Mouse (Mus musculus): Measurements from ENCODE around the gene Rfc2.

Rfc2 gene

GRCm38 (mm10) chr5:134609916-134610643 lies 28.9 kb downstream of the Rfc2 start:
- DNase-seq (ENCODE audit: low spot score in 2 of 2) = no peak

GRCm38 (mm10) chr5:134611810-134612521 lies 30.8 kb downstream of the Rfc2 start:
- DNase-seq (ENCODE audit: low spot score in 2 of 2) = peak; percentile 44 to 45

DNA sequence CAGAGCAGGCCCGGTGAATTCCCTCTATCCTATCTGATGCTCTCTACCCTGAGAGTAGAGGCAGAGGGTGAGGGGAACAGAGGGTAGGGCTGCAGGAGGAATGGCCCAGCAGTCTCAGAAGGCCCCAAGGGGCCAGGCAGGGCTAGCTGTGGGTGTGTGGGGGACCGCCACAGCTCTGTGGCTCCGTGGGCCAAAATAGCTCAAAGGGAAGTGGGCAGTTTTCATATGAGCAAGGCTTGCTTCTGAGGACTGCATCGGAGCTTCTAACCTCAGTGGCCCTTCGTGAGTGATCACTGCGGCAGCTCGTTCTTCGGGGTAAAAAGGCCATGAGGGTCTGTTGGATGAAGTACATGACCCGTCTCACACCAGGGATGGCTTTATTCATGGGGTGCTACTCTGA lies 32.6 kb downstream of the Rfc2 start:
- DNase-seq (ENCODE audit: low spot score in 2 of 2) = peak; percentile 89 to 90

DNA sequence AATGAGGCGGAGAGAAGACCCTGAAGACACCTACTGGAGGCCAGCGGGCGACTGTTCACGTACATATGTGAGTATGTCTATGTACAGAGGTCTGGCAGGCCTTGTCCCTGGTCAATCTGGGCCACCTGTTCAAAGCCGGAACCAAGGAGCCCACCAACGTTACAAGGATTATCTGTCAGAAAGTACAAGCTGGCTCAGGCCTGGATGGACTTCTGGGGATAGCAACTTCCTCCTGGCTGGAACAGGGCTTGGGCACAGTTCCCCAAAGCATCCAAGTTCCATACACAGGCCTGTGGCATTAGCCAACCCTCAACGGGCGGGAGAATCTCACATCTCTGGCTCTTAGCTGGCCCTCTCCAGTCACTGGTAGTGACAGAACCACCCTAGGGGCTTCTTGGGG lies 33.1 kb downstream of the Rfc2 start:
- no peak for DNase-seq (ENCODE audit: low spot score in 2 of 2)

DNA sequence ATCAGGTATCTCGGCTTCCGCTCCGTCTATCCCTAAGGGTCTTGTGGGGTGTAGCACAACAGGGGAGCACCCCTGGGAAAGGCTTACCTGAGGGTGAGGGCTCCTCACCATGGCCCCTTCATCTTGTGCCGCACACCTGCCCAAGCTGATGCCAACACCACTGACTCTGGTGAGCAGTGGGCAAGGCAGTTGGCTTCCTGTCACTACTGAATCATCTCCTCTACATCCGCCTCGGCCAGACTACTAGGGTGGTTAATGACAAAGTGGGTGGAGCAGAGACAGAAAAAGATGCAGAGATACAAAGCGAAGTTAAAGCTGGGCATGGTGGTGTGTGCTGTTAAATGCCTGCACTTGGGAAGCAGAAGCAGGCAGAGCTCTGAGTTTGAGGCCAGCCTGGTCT lies 33.6 kb downstream of the Rfc2 start, which contains the start of gene Lat2:
TSS of gene Lat2 (minus strand) at position 224 of the 400 bp plus-strand sequence.
- peak; percentile 80 to 83 for DNase-seq (ENCODE audit: low spot score in 2 of 2)

DNA sequence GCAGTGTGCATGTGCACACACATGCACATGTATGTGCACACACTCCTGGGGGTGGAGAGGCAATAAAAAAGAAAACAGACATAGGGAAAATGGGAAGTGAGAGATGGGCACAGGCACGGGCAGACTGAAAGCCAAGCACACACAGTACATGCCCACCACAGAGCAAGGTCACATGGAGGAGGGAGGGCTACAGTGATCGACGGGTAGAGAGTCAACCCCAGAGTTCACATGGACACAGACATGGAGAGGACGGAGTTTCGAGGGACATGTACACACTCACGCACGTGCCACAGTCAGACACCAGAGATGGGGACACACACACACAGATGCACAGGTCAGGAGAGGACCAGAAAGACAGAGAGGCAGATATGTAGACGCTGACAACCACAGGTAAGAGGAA lies 34.2 kb downstream of the Rfc2 start:
- DNase-seq (ENCODE audit: low spot score in 2 of 2) = peak in 1 of 2 experiments; percentile 22

DNA sequence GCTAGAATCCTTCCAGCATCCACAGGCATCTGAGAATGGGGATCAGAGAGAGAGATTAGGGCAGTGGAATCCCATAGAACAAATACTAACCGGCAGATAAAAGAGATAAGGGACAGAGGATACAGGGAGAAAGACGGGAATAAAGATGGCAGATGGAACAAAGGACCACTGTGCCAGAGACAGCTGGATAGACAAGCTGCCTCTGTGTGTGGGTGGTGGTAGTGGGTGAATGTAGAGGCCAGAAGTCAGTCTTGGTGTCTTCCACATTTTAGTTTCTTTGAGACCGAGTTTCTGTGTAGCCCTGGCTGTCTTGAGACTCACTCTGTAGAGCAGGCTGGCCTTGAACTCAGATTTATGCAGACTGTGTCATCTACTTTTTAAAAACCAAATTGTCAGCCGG lies 34.6 kb downstream of the Rfc2 start:
- DNase-seq (ENCODE audit: low spot score in 2 of 2) = no peak

- DNase-seq (ENCODE audit: low spot score in 2 of 2) = peak; percentile 67 to 72
Observed at GRCm38 (mm10) chr5:134617071-134617470, 35.9 kb downstream of the Rfc2 start.

DNA sequence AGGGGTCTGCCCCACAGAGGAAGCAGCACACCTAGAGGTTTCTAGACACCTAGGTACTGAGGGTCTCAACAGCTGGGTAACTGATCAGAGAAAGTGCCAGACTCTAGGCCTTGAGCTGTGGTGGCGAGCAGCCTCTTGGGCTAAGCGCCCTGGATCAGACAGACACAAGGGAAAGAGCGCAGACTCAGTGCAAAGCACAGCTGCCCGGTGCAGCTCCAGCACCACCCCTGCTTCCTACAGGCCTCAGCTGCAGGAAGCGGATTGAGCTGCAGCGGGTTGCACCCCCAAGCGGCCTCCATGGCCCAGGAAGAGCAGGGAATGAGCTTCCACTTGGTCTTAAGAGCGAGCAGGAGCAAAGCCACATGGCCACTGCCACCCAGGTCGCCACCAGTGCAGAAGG lies 39.3 kb downstream of the Rfc2 start:
- DNase-seq (ENCODE audit: low spot score in 2 of 2) = no peak

DNA sequence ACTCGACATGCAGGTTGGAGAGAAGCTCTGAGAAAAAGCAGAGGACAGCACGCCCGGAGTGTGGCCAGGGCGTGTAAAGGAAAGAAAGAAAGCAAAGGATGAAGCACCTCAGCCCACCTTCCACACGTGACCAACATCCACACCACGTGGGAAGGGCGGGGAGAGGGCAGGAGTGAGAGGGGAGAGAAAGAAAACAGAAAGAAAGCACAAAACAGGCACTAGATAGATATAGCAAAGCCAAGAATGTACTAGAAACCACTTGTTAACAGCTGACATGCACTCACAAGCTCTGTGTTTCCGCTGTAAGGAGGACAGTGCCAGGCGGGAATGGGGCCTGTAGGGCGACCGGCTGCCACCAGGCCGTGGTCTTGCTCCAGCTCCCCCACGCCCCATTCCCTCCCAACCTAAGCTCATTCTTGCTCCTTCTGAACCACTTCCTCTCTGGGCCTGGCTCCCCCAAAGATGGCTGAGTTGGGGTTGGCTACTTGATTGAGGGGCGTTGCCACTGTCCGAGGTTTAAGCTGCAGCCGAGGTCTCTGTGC lies 40.0 kb downstream of the Rfc2 start:
- DNase-seq (ENCODE audit: low spot score in 2 of 2) = no peak

DNA sequence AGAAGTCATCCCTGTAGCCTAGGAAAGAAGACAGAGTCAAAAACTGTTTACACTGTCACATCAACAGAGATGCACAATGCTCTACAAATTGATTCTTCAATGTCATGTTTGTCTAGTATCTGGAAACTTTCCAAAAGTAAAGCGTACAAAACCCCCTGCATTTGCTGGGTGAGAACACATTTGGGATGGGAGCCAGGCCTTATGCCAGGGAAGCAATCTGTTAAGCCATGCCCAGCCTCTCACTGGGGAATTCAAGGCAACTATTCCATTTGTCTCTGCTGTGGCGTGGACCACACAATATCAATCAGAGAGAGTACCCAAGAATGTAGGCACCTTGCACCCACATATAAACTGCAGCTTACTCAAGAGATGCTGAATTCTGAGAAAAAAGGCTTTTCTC lies 40.9 kb downstream of the Rfc2 start:
- no peak for DNase-seq (ENCODE audit: low spot score in 2 of 2)

GRCm38 (mm10) chr5:134629508-134629907 lies 48.3 kb downstream of the Rfc2 start:
- DNase-seq (ENCODE audit: low spot score in 2 of 2) = no peak

- DNase-seq (ENCODE audit: low spot score in 2 of 2) = no peak
Observed at GRCm38 (mm10) chr5:134630835-134631234, 49.7 kb downstream of the Rfc2 start.

GRCm38 (mm10) chr5:134632841-134633240 lies 51.7 kb downstream of the Rfc2 start:
- no peak for DNase-seq (ENCODE audit: low spot score in 2 of 2)

DNA sequence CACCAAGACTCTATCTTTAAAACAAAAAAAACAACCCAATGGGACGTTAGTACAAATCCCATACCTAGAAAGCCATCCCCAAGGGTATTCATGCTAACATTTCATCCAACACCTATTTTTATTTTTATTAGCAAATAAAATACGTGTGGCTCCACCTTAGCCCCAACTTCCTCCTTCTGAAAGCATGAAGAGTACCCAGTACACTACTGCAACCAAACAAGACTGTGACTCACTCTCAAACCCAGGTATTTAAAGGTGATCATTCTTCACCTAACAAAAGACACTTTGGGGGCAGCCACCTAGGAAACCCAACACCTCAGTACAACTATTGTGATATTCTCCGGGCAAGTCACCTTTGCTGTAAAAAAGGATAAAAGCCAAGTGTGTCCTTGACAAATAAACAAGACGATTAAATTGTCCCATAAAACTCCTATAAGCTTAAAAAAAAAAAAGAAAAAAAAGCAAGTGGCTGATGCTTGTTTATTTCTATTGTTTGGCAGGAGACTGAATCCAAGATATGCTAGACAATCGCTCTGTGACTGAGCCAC lies 56.7 kb downstream of the Rfc2 start:
- no peak for DNase-seq (ENCODE audit: low spot score in 2 of 2)

GRCm38 (mm10) chr5:134638461-134639268 lies 57.5 kb downstream of the Rfc2 start:
- DNase-seq (ENCODE audit: low spot score in 2 of 2) = no peak

DNA sequence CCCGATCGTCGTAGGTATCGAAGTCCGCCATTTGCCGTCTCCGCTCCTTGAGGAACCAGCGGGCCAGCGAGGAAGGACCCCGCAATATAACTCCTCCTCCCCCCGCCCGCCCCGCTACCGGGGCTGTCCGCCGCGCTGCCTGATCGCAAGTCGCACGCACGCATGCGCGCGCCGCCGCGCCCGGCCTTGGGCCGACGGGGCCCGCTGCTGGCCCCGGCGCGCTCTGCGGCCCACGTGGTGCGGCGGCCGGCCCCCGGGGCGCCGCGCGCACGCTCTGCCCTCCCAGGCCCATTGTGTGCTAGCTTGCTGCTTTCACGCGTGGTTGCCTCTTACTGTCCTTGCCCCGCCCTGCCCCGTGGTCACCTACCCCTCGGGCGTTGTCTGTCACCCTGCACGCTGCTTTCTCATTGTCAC lies 58.1 kb downstream of the Rfc2 start, which contains the start of gene Eif4h:
TSS of gene Eif4h (minus strand) at position 222 of the 414 bp plus-strand sequence.
- DNase-seq (ENCODE audit: low spot score in 2 of 2) = peak; percentile 96 to 97

- DNase-seq (ENCODE audit: low spot score in 2 of 2) = no peak
Observed at GRCm38 (mm10) chr5:134640371-134640770, 59.2 kb downstream of the Rfc2 start.

GRCm38 (mm10) chr5:134644121-134644520 lies 63.0 kb downstream of the Rfc2 start:
- no peak for DNase-seq (ENCODE audit: low spot score in 2 of 2)

DNA sequence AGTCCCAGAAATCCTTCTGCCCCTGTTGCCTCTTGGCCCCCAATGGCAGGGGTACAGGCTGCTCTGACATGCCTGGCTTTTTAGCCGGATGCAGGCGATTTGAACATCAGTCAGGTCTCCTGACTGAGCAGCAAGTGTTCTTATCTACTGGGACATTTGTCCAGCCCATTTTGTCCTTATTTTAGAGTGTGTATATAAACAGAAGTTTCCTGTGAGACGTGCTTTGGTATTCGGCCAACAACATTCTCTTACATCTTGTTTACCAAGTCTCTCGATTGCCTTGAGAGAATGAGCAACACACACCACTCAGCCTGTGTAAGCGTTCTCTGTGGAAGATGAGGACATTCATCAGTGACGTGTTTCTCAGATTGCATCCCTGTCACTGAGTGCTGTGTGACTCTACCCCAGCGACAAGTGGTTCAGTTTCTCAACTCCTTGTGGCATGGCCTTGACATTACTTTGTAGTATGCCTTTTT lies 63.5 kb downstream of the Rfc2 start:
- DNase-seq (ENCODE audit: low spot score in 2 of 2) = no peak

DNA sequence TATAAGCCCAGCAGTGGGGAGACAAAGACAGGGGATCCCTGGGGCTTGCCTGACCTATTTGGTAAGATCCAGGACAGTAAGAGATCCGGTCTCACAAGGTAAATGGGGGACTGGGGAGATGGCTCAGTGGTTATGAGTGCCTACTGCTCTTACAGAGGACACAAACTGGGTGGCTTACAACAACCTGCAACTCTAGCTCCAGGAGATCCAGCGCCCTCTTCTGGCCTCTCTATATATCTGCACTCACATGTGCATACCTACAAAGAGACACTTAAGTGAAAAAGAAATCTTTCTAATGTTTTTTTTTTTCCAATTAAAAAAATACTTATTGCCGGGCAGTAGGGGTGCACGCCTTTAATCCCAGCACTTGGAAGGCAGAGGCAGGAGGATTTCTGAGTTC lies 65.3 kb downstream of the Rfc2 start:
- no peak for DNase-seq (ENCODE audit: low spot score in 2 of 2)

DNA sequence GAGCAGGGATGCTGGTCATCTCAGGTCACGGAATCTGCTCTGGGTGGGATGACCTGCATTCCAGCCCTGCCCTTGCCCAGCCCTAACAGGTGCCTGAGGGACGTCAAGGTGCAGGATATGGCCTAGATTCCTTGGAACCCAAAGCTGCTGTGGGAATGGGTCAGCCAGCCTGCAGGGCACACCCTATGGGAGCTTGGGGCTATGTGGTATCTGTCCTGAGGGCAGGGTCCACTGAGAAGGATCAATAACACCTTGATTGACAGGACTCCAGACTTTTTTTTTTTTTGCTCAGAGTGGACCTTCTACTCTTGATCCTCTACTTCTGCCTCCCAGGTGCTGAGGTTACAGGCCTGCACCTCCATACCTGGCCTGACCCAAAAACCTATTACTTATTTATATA lies 66.2 kb downstream of the Rfc2 start:
- no peak for DNase-seq (ENCODE audit: low spot score in 2 of 2)

Measured in spleen, postnatal 36 days (tissue).